Mouse (Mus musculus): Measurements from ENCODE around the gene Htra3.

Htra3 gene

DNA sequence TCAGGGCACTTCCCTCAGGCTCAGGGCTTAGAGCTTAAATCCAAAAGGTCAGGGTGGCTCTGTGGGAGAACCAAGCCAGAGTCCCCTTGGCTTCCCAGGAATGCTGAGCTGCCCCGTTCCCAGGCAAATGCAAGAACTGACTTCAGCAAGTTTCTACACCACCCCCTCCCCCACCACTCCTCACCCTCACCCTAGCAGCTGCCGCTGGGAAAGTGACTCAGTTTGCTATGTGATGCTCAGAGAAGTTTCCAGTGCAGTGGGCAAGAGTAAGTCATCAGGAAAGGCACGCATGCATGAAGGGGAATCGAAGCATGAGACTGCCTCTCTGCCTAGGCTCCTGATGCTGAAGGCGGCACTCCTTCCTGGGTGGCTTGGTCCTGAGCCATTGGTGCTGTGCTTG is 62.6 kb downstream of the Htra3 start:
- DNase-seq (ENCODE audit: low spot score in 2 of 2), result no peak

DNA sequence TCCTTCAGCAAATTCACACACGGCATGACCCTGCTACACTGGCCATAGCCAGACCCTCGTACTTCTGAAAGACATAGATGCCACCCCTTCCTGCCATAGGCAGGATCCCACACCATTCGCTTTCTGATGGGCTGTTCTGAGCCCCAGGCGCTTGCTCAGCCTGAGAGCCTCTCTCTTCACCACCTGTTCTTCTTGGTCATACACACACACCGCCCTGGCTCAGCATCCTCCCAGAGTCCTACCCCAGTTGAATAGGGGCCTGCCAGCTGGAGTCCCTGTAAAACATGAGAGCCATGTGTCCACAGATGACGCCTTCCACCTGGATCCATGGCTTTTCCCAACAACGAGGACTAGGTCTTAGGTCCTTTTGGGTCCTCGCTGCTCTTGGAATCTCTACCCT is 66.9 kb downstream of the Htra3 start:
- no peak for DNase-seq (ENCODE audit: low spot score in 2 of 2)

DNA sequence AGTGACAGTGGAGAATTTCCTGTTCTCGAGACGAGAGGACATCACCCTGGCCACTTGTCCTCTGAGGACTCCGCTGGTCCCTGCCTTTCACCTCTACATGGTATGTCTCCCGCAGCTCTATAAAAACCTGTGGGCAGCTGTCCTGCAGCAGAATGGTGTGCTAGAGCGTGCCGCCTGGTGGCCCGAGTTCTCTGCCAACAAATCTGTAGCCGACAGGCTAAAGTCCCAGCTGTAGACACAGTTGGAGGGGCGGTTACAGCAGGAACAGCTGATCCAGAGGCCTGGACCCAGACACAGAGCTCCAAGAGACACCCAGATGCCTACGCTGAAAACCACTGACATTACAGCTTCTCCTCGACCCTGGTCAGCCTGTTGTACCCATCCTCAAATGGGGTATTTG is 67.7 kb downstream of the Htra3 start:
- DNase-seq (ENCODE audit: low spot score in 2 of 2), result no peak

DNA sequence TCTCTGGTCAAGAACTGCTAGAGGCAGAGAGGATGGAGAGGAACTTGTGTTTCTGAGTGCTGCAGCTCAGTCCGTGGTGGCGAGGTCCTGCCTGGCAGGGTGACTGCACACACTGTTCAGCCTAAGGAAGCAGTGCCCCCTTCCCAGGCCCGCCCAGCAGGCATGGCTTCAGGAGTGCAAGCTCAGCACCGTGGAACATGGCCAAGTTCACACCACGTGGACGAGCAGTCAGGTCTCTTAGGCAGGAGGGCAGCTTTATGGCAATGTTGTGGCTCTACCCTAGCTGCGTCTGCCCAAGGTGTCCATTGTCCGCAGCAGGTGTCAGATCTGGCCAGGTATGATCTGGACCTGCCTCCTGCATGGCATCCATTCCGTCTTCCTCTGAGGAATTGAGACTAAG is 68.4 kb downstream of the Htra3 start:
- no peak for DNase-seq (ENCODE audit: low spot score in 2 of 2)

DNA sequence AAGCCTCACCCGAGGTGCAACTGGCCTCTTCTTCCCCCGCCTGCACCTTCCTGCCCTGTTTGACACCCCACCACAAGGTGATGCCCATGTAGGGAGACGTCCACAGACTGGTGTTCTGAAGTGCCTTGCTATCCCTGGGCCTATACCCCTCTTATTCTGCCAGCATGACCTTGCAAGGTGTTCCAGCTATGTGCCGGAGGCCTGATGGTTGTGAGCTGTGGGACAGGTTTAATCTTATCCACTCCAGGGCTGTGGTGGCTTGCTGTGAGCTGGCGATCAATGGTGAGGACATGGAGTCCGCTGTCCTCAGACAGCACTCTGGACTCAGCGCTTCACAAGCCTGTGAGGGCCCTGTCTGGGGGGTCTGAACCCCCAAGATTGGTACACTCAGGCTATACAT is 69.2 kb downstream of the Htra3 start:
- DNase-seq (ENCODE audit: low spot score in 2 of 2), result no peak

DNA sequence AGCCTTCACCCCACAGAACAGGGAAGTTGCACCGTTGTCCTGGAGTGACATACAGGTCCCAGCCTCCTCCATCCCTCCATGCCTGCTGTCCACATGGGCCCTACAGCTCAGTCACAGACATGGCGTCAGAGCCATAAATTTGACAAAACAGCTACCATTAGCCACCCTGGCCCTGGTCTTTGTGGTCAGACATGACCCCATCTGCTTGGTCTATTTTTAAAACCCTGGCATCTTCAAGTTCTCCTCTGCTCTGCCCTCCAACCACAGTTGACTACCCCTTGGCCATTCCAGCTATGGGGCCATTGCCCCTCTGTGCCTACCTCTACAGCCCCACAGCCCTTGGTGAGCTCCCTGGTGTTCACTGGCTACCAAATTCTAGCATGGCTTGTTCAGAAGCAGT is 69.6 kb downstream of the Htra3 start:
- no peak for DNase-seq (ENCODE audit: low spot score in 2 of 2)

DNA sequence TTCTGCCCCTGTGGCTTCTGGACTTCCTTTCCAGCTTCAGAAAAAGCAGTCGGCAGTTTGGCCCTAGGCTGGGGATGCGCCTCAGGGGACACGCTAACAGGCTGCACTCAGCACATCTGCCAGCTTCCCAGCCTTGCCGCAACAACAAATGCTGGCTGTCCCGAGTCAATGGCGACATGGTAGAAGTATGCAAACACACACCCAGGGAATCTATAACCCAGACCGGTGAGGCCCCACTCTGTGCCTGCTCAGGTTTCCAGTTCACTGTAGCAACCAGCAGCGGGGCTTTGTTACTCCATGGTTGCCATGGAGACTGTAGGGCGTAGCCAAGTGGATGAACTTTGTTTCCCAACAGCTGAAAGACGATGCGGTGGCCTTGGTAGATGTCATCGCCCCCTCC is 70.2 kb downstream of the Htra3 start:
- no peak for DNase-seq (ENCODE audit: low spot score in 2 of 2)

DNA sequence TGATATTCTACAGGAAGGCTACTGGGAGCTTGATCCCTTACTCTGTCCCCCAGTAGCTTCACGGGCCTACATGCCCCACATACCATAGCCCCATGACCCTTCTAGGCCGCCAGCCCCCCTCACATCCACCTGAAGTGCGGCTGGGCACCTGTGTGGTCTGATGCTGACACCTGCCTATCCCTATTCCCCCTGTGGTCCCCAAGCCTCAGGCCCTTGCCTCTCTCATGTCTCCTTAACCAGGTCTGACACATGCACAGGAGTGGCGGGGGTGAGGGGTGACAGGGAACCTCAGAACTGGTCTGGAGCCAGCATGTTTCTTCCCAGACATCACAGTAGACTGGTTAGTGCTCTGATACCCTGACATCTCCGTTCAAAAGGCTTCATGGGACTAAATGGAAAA is 71.0 kb downstream of the Htra3 start:
- DNase-seq (ENCODE audit: low spot score in 2 of 2), result no peak

DNA sequence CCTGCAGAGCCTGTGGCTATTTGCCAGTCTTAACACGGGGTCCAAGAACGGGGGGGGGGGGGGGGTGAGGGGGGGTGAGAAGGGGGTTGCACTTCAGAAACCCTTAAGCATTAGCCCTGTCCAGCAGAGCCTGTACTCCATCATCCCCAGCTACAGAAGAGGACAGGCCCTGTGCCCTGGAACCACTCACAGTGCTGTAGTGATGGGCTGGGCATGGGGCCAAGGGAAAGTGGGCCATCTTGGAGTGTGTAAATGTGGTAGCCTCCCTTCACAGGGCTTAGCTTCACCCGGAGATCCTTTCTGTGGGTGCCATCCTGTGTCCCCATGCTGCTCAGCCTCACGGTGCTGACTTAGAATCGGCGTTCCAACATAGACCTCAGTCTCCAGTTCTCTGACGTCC is 71.8 kb downstream of the Htra3 start:
- no peak for DNase-seq (ENCODE audit: low spot score in 2 of 2)

DNA sequence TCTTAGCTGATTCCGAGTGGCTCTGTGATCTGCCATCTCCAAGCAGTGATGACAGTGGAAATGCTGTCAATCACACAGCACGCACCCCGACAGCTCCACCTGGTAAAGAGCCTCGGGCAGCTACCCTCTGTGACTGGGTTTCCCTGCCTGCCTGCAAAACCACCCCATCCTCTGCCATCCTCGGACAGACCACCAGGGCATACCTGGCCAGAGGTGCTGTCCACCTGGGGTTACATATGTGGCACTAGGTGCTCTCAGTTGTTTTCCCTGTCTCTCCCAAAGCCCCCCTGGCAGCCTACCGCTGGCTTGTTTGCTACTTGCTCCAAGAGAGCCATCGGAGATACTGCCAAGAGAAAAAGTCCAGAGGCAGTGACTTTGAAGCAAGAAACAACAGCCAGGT is 72.8 kb downstream of the Htra3 start:
- DNase-seq (ENCODE audit: low spot score in 2 of 2), result no peak

DNA sequence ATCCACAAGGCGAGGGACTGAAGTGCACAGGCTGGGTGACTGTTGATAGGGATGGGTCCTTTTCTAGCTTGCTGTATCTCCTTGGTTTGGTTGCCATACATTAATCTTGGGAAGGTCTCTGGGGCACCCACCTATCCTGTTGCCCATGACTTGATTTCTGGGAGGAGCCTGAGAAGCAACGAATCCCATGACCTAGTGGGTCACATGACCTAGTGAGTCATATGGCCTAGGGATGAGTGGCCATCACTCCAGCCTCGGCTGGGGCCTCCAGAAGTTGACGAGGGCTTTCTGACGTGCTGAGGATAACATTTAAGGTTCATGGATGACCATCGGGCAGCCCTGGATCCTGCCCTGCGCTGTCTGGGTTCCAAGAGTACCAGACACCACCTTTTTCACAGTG is 74.2 kb downstream of the Htra3 start:
- no peak for DNase-seq (ENCODE audit: low spot score in 2 of 2)

Measured in spleen, postnatal 4 days (tissue).